Mouse (Mus musculus) MN1 (cell line): Measurements from ENCODE around the gene Gpd1.
"Not testable (repeated sequence)": the region's sequence is repeated elsewhere in the genome, so short reads cannot be mapped to it uniquely, and the experiment has no call there.

Experiments used
- DNase-seq: peaks from one replicate; pipeline ENCODE4 v3.0.0-alpha.2; 2016; ENCODE audit warnings: low spot score

Gpd1 gene

GRCm38 (mm10) chr15:99717386-99718334, at the start of gene Gpd1:
Gene Gpd1 (plus strand): TSS chr15:99717515.
- no peak for DNase-seq

DNA sequence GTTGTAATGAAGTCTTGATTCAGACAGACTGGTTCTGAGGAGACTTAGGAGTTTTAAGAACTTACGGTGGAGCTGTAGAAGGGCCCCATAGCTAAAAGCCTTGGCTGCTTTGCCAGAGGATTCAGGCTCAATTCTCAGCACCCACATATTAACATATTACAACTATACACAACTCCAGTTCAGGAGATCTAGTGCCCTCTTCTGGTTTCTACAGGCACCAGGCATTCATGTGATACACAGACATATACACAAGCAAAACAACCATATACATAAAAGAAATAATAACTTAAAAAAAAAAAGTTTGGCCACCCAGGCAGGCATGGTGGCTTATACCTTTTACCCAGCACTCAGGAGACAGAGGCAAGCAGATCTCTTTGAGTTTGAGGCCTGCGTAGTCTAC, 49.8 kb upstream of the Gpd1 start:
- no peak for DNase-seq

DNA sequence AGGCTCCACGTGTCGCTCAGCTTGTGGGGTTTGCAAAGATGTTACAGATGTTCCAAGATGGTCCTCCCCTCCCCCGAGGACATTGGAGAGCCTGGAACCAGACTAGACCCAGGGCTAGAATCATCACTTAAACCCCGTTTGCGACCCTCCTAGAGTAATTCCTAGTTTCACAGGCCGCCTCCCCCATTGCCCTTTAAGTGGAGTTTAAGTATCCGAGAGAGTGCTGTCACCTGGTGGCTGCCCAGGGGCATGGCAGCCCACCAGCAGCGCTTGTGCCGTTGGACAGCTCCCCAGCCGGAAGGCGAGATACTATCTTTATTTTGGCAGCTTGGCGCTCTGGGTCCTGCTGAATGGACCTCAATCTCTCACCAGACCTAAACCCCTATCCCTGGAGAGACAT, 48.4 kb upstream of the Gpd1 start:
- DNase-seq: peak; percentile 94

DNA sequence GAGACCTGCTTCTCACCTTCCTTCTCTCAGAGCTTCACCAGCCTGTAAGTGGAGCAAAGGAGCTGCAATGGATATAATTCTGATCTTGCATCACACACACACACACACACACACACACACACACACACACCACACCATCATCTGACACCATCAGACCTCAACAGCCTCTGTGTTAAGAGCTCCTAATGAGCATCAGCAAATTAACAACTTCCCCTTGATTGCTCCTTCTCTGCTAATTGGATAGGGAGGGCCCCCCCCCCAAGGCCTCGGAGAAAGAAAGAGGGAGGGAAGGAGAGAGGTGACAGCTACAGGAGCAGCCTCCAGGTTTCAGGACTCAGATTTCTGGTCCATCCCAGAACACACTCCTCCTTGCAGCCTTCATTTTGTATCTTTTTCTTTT, 47.9 kb upstream of the Gpd1 start:
- no peak for DNase-seq

DNA sequence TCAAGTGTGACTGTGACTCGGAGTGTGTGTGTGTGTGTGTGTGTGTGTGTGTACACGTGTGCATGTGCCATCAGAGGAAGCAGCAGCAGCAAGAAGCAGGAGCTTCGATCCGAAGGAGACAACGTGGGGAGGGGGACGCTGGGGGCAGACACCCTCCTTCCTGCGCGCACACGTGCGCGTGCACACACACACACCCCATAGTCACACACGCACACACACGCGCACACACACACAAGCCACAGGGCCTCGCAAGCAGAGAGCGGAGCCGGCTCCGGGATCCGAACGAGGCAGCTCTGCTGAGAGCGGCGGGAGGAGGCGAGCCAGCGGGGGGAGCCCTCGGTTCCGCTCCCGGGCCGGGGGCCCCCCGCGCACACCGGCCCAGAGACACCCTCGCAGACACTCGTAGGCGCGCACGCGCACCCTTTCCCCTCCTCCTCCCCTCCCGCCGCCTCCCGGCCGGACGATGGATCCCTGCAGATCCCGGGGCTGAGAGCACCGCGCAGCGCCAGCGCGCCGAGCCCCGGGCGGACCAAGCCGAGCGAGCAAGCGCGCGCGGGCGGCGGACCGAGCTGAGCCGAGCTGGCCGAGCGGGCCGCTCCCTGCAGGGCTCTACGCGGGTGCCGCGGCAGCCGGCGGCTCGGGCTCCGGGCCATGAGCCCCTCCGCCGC, 47.0 kb upstream of the Gpd1 start, which contains the start of gene Asic1:
Asic1 (plus strand) TSS at position 215 of the 668 bp plus-strand sequence.
- peak; percentile 86 for DNase-seq

DNA sequence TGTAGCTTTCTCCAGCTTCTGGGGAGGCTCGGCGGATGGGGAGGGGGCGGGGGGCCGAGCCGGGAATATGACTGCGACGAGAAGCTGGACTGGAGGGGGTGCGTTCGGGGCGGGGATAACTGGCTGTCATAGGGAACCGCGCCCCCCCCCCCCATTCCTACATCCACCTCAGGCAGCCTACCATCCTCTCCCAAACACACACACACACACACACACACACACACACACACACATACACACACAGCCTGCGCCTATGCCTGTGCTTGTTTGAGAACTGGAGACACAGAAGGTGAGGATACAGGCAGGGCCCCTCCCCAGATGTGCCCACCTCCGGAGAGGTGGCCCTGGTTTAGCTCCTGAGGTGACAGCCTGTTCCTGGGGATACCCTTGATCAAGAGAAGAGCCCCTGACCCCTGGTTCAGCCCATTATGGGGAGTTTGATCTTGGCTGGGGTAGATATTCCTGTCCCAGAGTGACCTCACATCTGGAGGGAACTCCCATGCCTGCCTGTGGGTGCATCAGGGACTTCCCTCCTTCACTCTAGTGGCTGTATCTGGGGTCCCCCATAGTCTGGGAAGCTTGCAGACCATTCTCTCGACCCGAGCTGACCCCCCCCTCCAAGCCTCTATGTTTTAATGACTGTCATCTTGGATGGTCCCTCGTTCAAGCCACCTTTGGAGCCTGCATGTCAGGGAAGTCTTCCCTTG, 46.2 kb upstream of the Gpd1 start:
- no peak for DNase-seq

DNA sequence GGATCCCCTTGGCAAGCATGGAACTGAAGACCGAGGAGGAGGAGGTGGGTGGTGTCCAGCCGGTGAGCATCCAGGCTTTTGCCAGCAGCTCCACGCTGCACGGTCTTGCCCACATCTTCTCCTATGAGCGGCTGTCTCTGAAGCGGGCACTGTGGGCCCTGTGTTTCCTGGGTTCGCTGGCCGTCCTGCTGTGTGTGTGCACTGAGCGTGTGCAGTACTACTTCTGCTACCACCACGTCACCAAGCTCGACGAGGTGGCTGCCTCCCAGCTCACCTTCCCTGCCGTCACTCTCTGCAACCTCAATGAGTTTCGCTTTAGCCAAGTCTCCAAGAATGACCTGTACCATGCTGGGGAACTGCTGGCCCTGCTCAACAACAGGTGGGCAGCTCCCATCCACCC, 45.5 kb upstream of the Gpd1 start:
- DNase-seq: no peak

- no peak for DNase-seq
These were observed 42.4 kb upstream of the Gpd1 start for GRCm38 (mm10) chr15:99674866-99675265.

DNA sequence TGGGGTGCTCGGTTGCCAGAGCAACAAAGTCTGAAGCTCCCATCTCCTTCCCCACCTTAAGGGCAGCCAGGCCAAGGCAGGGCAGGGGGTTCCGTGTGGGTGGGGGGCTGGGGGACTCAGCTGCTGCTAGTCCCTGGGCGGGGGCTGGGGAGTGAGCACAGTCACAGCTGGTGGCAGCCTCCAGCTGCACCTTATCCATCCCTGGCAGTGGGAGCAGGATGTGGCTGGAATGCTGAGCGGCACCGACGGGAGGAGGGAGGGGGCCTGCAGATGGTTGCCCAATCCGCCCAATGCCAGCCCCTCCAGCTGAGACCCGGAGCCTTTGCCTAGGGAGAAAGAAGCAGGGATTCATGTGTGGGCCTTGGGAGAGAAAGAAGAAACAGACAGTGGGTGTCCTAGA, 40.2 kb upstream of the Gpd1 start:
- no peak for DNase-seq

DNA sequence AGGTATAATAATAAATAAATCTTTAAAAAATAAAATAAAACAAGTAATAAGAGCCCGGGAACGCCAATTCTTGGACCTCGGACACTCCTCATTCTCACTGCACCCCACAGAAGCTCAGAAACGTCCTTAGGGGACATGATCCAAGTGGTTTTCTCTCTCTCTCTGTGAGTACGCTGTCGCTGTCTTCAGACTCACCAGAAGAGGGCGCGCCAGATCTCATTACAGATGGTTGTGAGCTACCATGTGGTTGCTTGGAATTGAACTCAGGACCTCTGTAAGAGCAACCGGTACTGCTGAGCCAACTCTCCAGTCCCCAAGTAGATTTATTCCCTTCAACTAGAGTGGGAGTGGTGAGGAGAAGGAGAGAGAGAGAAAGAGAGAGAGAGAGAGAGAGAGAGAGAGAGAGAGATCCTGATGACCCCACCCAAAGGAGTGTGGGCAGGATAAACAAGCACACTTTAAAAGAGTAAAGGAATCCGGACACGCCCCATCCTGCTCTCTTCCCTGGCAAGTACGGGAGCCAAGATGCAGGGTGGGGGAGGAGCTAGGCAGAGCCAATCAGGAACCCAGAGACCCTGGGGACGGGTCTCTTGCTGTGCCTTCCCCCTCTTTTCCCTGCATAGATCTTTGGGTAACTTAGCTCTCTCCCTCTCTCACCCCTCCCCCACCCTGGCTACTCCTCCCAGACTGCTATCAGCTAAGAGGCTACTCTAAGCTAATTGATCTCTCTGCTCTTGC, 39.1 kb upstream of the Gpd1 start:
- DNase-seq: no peak

GRCm38 (mm10) chr15:99679008-99679407, 38.3 kb upstream of the Gpd1 start:
- DNase-seq: no peak

GRCm38 (mm10) chr15:99682880-99683279, 34.4 kb upstream of the Gpd1 start:
- no peak for DNase-seq

- no peak for DNase-seq
These were observed 33.2 kb upstream of the Gpd1 start for GRCm38 (mm10) chr15:99684156-99684555.

GRCm38 (mm10) chr15:99688712-99689111, 28.6 kb upstream of the Gpd1 start:
- DNase-seq: peak; percentile 88

DNA sequence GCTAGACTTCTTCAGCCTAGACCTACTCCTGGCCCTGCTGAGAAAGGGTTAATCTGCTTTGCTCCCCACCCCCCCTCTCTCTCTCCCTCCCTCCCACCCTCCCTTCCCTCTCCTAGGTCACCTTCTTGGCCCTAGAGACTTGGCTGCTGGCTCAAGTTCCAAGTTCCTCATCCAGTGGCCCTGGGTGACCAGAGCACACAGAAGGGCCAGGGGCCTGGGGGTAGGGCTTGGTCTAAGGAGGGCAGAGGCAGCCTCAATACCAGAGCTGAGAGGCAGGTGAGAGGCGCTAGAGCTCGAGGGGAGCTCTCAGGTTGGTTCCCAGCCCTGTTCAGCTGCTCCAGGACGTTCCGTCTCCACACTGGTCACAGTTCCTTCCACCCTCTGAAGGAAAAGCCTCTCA, 26.4 kb upstream of the Gpd1 start:
- DNase-seq: no peak

GRCm38 (mm10) chr15:99691976-99692375, 25.3 kb upstream of the Gpd1 start:
- DNase-seq: peak; percentile 76

- no peak for DNase-seq
These were observed 20.0 kb upstream of the Gpd1 start for GRCm38 (mm10) chr15:99697309-99697708.

DNA sequence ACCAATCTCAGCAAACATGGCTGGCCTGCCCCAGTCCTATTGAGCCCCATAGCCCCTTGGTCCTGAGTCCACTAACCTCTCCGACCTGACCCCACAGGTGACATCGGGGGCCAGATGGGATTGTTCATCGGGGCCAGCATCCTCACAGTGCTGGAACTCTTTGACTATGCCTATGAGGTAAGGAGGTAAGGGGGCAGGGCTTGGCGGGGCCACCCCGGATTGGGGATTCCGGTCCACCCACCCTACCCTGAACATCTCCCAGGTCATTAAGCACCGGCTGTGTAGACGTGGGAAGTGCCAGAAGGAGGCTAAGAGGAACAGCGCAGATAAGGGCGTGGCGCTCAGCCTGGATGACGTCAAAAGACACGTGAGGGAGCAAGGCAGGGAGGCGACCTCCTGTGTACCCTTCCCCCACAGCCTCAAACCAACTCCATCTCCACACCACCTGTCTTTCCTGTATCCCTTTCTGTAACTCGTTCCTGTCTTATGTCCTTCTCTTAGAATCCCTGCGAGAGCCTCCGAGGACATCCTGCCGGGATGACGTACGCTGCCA, 18.7 kb upstream of the Gpd1 start:
- no peak for DNase-seq

- DNase-seq: no peak
These were observed 17.6 kb upstream of the Gpd1 start for GRCm38 (mm10) chr15:99699715-99700114.

DNA sequence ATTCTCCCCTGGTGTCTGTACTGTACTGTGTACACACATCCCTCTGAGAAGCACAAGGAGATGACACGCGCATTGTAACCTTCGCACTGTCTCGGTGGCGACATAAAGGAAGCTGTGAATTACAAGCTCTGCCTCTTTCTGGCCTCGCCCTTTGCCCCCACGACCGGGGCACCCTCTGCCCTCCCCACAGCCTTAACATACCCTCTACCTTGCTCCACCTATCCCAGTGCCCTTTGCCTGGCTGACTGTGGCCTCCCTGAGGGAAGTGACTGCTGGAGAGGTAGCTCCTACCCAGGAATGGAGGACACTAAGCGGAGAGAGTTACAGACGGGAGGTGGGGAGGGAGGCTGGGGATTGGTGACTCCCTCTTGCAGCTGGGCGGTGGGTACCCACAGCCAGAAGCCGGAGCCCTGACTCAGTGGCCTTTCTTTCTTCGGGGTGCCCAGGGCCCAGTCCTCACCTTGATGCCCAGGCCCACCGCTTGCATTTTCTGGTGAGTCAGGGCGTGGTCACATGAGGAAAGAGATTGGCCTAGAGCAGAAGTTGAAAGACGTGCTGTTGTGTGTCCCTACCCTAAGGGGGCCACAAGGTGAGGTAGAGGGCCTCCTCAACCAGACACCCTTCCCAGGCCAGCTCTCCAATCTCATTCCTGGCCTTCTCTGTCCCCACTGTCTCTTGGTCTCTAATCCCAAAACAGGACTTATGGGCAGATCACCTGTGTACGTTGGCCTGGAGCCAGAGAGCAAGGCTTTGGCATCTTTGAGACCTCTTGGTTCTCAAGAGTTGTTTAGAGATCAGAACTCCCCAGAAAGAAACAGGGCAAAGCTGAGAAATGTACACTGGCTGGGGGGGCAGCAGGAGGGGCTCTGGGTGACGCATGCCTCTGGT, 16.9 kb upstream of the Gpd1 start:
- no peak for DNase-seq

GRCm38 (mm10) chr15:99701640-99701998, 15.7 kb upstream of the Gpd1 start:
- not testable (repeated sequence) for DNase-seq
